Mouse (Mus musculus) frontal cortex, postnatal 14 days (tissue): ENCODE results near the gene Krtap6-1.
"Not testable (repeated sequence)": the region's sequence is repeated elsewhere in the genome, so short reads cannot be mapped to it uniquely, and the experiment has no call there.

Experiments used
- DNase-seq, 2 experiments: peaks; one replicate each; pipeline ENCODE4 v3.0.0; 2022; ENCODE audit warnings: low spot score in 2 of 2

The Krtap6-1 gene

DNA sequence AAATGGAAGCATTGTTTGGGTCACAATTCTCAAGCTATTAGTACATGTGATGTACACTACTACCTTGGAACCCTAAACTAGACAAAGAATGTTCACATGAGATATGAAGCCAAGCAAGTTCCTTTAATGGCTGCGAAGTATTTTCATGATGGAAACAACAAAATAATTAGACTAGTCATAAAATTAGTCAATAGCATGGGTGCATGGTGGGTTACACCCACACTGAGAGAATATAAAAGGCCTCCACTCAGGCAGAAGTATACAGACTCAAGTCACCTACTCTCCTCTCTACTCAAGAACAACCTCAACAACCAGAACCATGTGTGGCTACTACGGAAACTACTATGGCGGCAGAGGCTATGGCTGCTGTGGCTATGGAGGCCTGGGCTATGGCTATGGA, at the start of gene Krtap6-1:
Gene Krtap6-1 (plus strand): TSS at position 301 of the 400 bp plus-strand sequence.
- DNase-seq = not testable (repeated sequence)

- no peak for DNase-seq
Observed at GRCm38 (mm10) chr16:89010659-89011058, 20.8 kb upstream of the Krtap6-1 start, which contains the start of gene Krtap22-2. TSS of gene Krtap22-2 (minus strand) at chr16:89010759.

DNA sequence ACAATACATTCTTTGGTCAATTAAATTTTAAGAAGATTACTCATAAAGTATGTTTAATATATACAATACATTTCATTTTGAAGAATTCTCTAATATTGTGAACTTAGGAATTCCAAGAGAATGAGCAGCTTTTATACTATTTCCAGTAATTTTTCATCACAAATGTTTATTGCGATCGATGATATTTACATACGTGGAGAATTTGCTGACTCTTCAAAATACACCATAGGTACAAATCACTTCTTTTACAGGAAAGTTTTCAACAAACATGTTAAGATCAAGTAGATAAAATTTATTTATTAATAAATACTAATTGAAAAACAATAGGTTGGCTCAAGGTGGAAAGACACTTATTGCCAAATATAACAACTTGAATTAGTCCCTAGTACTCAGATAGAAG, 17.5 kb upstream of the Krtap6-1 start:
- no peak for DNase-seq

DNA sequence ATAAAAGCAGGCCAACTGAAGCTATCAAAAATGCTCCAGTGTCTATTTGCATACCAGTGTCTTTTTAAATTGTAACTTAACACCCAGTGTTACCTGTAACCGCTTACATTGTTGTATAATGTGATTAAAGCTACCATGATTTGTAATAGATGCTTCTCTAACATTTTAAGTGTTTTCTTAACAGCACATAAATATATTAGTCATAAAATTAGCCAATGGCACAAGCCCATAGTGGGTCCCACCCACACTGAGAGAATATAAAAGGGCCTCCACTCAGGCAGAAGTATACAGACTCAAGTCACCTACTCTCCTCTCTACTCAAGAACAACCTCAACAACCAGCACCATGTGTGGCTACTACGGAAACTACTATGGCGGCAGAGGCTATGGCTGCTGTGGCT, 16.5 kb upstream of the Krtap6-1 start, which contains the start of gene Gm10229:
Gene Gm10229 (plus strand): TSS at position 301 of the 400 bp plus-strand sequence.
- not testable (repeated sequence) for DNase-seq

DNA sequence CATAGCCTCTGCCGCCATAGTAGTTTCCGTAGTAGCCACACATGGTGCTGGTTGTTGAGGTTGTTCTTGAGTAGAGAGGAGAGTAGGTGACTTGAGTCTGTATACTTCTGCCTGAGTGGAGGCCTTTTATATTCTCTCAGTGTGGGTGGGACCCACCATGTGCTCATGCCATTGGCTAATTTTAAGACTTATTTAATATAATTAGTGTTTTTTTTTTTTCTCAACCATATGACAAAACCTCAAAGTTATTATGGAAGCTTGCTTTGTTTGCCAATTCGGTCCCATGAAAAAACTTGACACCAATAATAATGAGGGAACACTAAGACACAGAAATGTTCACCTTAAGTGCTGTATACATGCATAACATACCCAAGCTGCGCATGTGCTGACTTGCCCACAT, 9.9 kb downstream of the Krtap6-1 start, which contains the start of gene Gm10228:
Gene Gm10228 (minus strand): TSS at position 101 of the 400 bp plus-strand sequence.
- DNase-seq = not testable (repeated sequence)

DNA sequence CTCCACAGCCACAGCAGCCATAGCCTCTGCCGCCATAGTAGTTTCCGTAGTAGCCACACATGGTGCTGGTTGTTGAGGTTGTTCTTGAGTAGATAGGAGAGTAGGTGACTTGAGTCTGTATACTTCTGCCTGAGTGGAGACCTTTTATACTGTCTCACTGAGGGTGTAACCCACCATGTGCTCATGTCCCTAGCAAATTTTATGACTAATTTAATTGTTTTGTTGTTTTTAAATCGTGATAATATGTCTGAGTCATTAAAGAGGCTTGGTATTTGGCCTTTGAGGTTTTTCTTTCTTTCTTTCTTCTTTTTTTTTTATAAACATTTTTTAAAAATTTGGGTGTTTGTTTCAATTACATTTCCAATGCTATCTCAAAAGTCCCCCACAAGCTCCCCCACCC, 16.3 kb downstream of the Krtap6-1 start, which contains the start of gene Krtap6-5:
Gene Krtap6-5 (minus strand): TSS at position 101 of the 400 bp plus-strand sequence.
- DNase-seq = no peak

DNA sequence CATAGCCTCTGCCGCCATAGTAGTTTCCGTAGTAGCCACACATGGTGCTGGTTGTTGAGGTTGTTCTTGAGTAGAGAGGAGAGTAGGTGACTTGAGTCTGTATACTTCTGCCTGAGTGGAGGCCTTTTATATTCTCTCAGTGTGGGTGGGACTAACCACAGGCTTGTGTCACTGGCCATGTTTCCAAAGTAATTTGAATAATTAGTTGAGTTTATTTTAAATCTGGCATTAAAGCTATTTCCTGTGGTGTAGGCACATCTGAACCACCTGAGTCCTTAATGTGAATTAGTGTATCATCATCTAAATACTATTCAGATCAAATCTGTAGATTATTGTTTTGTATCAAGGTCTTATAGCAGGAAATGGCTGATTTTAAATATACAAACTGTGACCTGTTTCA, 32.4 kb downstream of the Krtap6-1 start, which contains the start of gene 1110025L11Rik:
Gene 1110025L11Rik (minus strand): TSS at position 101 of the 400 bp plus-strand sequence.
- DNase-seq = not testable (repeated sequence)

GRCm38 (mm10) chr16:89071041-89071440, 39.5 kb downstream of the Krtap6-1 start:
- not testable (repeated sequence) for DNase-seq
